Mouse (Mus musculus) heart, postnatal 25 days (tissue): ENCODE data around the gene Tubb4a. TPM values are rescaled to one million over a fixed set of nuclear protein-coding genes. Genes with fewer than 3 reads are reported as not detected.
"Not testable (repeated sequence)": the region's sequence is repeated elsewhere in the genome, so short reads cannot be mapped to it uniquely, and the experiment has no call there.

ENCODE experiments used
- DNase-seq: peaks from one replicate; pipeline ENCODE4 v3.0.0; 2022; ENCODE audit warnings: low spot score
- intact Hi-C: fragments of 180-260 bp; cut with DNase I; formaldehyde crosslinking; loops from one replicate; pipeline ENCODE4 v1.15.1; 2025
- total RNA-seq, 2 experiments: library from RNA; stranded (reverse); gene quantifications; 2 replicates each; pipeline ENCODE4 v1.2.3; 2021

The Tubb4a gene
- 1 to 10 TPM; 3.2 to 3.3 TPM for total RNA-seq

DNA sequence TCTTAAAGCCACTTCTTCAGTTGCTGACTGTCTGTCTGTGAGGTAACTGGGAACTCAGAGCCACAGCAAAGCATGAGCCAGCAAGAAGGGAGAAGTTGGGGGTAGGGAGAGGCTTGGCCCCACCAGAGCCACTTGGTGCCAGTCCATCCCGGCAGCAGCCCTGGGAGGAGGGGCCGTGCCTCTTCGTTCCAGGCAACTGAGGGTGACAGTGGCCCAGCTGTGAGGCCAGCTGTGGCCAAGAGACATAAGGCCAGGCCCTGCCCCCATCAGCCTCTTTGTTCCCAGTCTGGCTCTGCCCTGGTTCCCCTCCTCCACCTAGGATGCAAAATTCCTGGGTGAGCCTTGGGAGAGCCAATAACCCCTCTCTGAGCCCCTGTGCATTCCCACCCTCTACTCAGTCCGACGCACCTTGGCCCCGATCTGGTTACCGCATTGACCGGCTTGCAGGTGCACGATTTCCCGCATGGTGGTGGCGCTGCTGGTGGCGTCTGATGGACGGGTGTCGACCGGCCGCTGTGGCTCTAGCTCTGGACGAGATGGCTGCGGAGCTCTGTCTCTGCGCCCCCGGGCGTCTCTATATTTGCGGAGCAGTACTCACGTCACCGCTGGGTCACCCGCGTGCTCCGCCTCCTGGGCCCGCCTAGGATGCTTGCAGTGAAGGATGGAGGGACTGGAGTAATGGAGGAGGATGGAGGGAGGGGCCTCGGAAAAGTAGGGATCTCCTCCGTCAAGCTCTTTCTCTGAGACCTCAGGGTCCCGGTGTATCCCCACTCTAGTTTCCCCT lies at the start of gene Tubb4a:
TSS of gene Tubb4a (minus strand) at position 734 of the 784 bp plus-strand sequence.
- DNase-seq = no peak
- intact Hi-C loops = no loop called here

GRCm38 (mm10) chr17:57135635-57136034 lies 48.1 kb upstream of the Tubb4a start:
- intact Hi-C loops = no loop called here

DNA sequence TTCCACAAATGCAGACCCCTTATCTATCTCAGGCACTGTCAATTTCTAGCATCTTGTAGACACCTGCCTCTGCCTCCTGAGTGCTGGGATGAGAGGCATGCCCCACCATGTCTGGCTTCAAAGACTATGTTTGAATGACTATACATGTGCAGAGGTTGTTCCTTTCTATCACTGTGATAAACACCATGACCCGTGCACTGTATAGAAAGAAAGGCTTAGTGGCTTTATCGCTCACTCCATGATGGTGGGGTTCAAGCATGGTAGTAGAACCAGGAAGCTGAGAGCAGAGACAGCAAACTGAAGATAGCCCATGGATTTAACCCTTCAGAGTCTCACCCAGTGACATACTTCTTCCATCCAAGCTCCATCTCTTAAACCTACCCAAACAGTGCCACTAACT lies 47.1 kb upstream of the Tubb4a start:
- intact Hi-C loops = no loop called here
- DNase-seq = no peak

More at GRCm38 (mm10) chr17:57135635-57136034, 48.1 kb upstream of the Tubb4a start:
- no peak for DNase-seq

DNA sequence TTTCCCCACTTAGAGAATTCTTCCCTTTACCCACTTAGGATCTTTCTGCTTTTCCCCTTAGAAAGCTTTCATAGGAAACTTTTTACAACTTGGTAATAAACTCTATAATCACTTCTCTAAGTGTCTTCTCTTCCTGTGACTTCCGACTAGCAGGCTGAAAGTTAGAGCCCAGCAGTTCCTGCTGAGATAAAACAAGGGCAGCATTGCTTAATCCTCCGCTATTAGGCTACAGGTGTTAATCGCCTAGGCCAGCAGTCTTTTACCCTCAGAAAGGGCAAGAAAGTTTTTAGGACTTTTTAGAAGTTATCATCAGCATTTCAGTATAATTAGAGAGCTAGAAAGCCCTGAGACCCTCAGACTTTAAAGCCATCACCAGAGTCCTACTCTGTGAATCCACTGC lies 46.4 kb upstream of the Tubb4a start:
- intact Hi-C loops, DNase-seq: not testable (repeated sequence)

DNA sequence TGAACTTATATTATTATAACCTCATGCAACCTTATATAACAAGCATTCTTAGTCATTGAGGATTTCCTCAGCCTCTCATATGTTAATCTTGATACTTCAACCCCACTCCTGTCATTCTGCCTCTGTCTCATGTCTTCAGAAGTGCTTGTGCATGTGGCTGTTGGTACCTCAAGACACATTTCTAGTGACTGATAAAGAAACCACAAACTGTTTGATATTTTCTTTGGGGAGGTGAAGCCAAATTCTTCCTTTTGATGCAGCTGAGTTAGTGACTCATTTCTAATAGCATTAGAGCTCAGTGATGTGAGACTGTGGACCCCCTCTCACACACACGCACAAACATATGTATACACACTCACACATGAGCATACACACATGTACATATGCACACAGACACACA lies 44.2 kb upstream of the Tubb4a start:
- intact Hi-C loops = no loop called here
- no peak for DNase-seq

GRCm38 (mm10) chr17:57125853-57126622 lies 38.5 kb upstream of the Tubb4a start:
- intact Hi-C loops = no loop called here

DNA sequence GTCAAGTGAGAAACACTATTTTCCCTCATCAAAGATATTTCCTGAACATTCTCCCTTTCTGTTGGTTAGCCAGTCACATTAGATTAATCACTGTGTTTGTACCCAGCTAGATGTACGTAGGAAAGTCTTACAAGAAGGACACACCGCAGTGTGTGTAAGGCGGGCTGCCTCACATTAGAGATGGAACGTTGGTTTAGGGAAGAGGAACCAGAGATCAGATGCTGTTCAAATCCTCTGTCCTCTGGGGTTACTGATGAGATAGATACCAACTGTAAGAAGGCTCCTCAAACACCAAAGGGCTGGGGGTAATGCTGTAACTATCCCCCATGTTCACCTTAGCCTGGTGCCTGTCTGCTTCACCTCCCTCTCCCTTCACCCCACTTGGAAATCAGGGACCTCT lies 37.2 kb upstream of the Tubb4a start:
- intact Hi-C loops = no loop called here
- DNase-seq = no peak

More at GRCm38 (mm10) chr17:57125853-57126622, 38.5 kb upstream of the Tubb4a start:
- no peak for DNase-seq

DNA sequence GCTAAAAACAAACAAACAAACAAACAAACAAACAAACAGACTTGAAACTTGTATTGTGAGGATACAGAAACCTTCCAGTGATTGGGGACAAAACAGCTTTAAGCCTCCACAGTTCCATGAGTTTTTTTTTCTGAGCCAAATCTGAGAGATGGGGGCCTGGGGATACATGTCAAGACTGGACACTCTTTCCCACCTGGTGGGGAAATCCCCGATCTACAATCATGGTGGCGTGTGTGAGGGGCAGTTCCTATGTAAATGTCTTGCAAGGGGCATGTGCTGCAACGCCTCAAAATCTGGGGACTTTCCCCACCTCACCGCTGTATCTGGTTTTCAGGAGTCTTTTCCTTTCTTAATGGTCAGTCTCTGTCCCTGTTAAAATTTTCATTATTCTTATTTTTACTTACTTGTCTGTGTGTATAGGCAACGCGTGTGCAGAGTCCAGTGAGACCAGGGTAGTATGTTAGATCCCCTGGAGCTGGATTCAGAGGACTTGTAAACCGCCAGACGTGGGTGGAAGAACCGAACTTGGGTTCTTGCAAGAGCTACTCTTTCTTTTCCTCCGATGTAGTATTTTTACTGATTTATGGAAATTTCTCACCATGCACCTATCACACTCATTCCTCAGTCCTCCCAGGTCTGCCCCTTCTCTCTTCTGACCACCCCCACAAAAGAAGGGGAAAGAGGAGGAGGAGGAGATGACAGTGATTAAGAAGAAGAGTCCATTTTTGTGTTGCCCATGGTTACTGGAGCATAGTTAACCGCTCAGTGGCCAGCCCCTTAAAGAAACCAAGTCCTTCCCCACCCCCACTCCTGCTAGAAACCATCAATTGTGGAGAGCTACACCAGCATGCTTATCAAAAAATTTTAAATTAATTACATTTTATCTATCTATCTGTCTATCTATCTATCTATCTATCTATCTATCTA lies 35.9 kb upstream of the Tubb4a start:
- DNase-seq = no peak
- intact Hi-C loops = no loop called here

DNA sequence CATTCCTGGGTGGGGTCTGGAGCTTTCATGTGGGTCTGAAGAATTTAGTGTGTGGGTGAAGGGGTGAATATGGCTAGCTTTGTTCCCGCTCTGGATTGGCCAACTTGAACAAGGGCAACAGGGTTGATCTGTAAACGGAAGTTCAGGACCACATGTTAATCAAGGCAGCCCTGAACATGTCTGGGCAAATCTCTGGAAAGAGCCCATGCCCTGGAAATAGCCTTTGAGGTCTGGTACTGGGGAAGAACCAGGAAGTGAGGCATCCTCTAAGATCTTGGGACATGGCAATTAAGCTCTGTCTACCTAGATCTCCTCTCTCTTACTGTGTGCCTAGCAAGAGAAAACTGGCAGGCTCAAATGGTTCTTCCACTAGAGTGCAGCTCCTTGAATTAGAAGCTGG lies 34.3 kb upstream of the Tubb4a start:
- no peak for DNase-seq
- intact Hi-C loops = no loop called here

- intact Hi-C loops = no loop called here
- DNase-seq = no peak
Observed at GRCm38 (mm10) chr17:57118524-57119349, 31.2 kb upstream of the Tubb4a start.

DNA sequence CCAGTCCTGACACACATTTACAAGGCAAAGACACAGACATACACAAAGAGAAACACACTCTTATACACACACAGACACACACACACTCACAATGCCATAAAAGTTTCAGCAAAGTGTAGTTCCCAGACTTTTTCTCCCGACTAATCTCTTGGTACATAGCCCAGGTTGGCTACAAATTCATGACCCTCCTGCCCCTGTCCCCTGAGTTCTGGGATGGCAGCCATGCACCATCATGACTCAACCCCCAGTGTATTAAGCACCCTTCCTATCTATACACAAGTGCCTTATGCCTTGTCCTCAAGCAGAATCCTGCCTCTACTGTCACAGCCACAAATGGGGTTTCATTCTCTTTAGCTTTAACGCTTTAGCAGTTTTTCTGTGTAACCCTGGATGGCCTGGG lies 29.2 kb upstream of the Tubb4a start:
- DNase-seq = no peak
- intact Hi-C loops = no loop called here

DNA sequence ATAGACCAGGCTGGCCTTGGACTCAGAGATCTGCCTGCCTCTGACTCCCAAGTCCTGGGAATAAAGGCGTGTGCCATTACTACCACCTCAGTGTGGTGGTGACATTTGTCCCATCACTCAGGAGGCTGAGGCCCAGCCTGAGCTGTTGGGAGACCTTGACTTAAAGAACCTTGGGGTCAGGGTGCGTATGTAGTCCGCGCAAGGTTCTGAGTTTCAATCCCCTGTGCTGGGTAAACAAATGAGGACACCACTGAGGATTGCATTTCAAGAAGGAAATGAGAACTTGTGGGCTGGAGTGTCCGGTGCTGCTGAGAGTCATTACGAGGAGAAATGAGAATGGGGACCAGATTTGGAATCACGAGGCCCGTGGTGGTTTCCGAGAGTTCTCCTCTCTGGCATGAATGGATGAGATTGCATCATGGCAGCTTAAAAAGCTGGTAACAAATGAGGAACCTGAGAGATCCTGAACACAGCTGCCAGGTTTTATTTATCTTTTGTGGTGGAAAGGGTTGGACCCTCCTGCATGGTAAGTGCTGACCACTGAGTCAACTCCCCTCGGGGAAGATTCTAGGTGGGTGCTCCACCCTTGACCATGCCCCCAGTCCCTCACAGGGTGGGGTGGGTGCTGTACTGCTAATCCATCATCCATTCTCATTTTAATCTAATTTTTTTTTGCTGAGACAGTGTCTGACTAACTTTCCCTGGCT lies 25.3 kb upstream of the Tubb4a start:
- DNase-seq = no peak
- intact Hi-C loops = no loop called here

DNA sequence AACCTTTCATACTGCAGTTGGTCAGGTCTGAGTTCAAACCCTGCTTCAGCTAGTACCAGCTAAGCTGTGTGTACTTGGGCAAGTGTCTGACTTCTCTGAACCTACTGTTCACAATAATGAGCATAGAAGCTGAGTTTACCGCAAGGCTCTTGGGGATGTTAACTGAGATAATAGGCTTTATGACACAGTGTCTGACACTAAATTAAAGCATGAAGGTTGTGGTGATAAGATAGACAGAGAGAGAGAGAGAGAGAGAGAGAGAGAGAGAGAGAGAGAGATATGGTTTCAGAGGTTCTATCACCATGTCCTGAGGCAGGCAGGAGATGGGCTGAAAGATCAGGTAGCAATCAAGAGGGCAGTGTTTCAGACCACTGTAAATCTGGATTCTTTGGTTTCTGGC lies 22.4 kb upstream of the Tubb4a start:
- no peak for DNase-seq
- intact Hi-C loops = no loop called here

GRCm38 (mm10) chr17:57108666-57109171 lies 21.1 kb upstream of the Tubb4a start:
- DNase-seq = no peak

GRCm38 (mm10) chr17:57108040-57108665 lies 20.6 kb upstream of the Tubb4a start:
- intact Hi-C loops = no loop called here
- DNase-seq = no peak

More at GRCm38 (mm10) chr17:57108666-57109171, 21.1 kb upstream of the Tubb4a start:
- intact Hi-C loops = no loop called here

GRCm38 (mm10) chr17:57107064-57107463 lies 19.5 kb upstream of the Tubb4a start:
- no peak for DNase-seq
- intact Hi-C loops = no loop called here

GRCm38 (mm10) chr17:57106035-57106368 lies 18.4 kb upstream of the Tubb4a start:
- DNase-seq = no peak
- intact Hi-C loops = no loop called here
